Comparison of ENCODE assay signal across 40 mouse cellular contexts in genomic region chr15:10531352-10531751, GRCm38 (mm10). TPM values are rescaled to one million over a fixed set of nuclear protein-coding genes. Genes with fewer than 3 reads are reported as not detected.
A peak's percentile ranks its signal among the peaks of the same experiment; 100 is the strongest.
DNase-seq lines count a peak whose midpoint lies in the region; ATAC-seq and TF ChIP-seq lines count a peak whose summit lies in the region.
"Had no signal": no experiment of that assay in that cellular context is flagged by ENCODE, and none has a peak within 500 bp of the region (broad histone marks: within the 10 kb centered on the region; RNA-seq: fewer than 3 reads in every experiment).

No protein-coding gene starts in this region.

- H3K9me3 ChIP-seq in liver, embryonic 13.5 days (replicated peaks), result no peaks in the 10 kb centered on the region
- H3K9me3 ChIP-seq in stomach, postnatal 0 days (ENCODE audit: control insufficient read depth, low read length), result no peaks in the 10 kb centered on the region
- H3K9me3 ChIP-seq: hindbrain, embryonic 12.5 days; limb, embryonic 13.5 days; midbrain, embryonic 10.5 days had no signal

- TF ChIP-seq EP300 in stomach, postnatal 0 days (optimal IDR thresholded peaks at IDR 0.05), result no peak

- no peaks in the 10 kb centered on the region for H3K27me3 ChIP-seq in liver, embryonic 13.5 days
- no peaks in the 10 kb centered on the region for H3K27me3 ChIP-seq in stomach, postnatal 0 days (ENCODE audit: control insufficient read depth, insufficient read depth, low read length)
- H3K27me3 ChIP-seq: hindbrain, embryonic 12.5 days; limb, embryonic 13.5 days had no signal

- peak; percentile 47 for DNase-seq in MEL-GATA-1-ER (ENCODE audit: extremely low read depth, low read depth)
- peak; percentile 20 for DNase-seq in c-Kit-positive CD71-positive TER-119-positive erythroid progenitor cells, embryonic 14.5 days (ENCODE audit: low spot score)
- peak; percentile 43 for DNase-seq in liver, embryonic 13.5 days
- DNase-seq in stomach, postnatal 0 days (ENCODE audit: low spot score), result no peak
- no peak for DNase-seq in urinary bladder, postnatal 25 days (ENCODE audit: low spot score)
- DNase-seq: adrenal gland, postnatal 14 days; cerebellum, adult 8-10 months; cerebellum, postnatal 25 days; gastrocnemius, postnatal 14 days; heart, postnatal 36 days; kidney, adult 8-10 months; layer of hippocampus, adult 9-11 months; lung, adult 2 months; lung, postnatal 10 days; right cerebral cortex, postnatal 25 days; spleen, adult 18-20 months; thymus, adult 18-20 months; thymus, postnatal 36 days had no signal

- no peak overlapping the region for H3K4me3 ChIP-seq in liver, embryonic 13.5 days (replicated peaks)
- H3K4me3 ChIP-seq in stomach, postnatal 0 days (ENCODE audit: low read depth, low read length), result no peak overlapping the region
- H3K4me3 ChIP-seq: hindbrain, embryonic 12.5 days; limb, embryonic 13.5 days; midbrain, embryonic 10.5 days had no signal

- H3K4me1 ChIP-seq in liver, embryonic 13.5 days (replicated peaks), result peaks cover 4% of the 10 kb centered on the region
- H3K4me1 ChIP-seq in stomach, postnatal 0 days (replicated peaks; ENCODE audit: control insufficient read depth, insufficient read depth), result no peaks in the 10 kb centered on the region
- H3K4me1 ChIP-seq: hindbrain, embryonic 12.5 days had no signal

- 24% methylated on average over 4 of the region's 4 CpGs for WGBS in liver, embryonic 13.5 days (ENCODE audit: insufficient replicate concordance)
- 67% methylated on average over 4 of the region's 4 CpGs for WGBS in stomach, postnatal 0 days

- no peaks in the 10 kb centered on the region for H3K36me3 ChIP-seq in liver, embryonic 13.5 days
- no peaks in the 10 kb centered on the region for H3K36me3 ChIP-seq in stomach, postnatal 0 days (ENCODE audit: control insufficient read depth, insufficient read depth, low read length)
- H3K36me3 ChIP-seq: hindbrain, embryonic 12.5 days; limb, embryonic 13.5 days; midbrain, embryonic 10.5 days had no signal

- H3K27ac ChIP-seq in liver, embryonic 13.5 days, result no peak overlapping the region
- H3K27ac ChIP-seq in stomach, postnatal 0 days (replicated peaks), result no peak overlapping the region
- H3K27ac ChIP-seq: hindbrain, embryonic 12.5 days; hindbrain, postnatal 0 days; kidney, postnatal 0 days; limb, embryonic 13.5 days; macrophage; midbrain, embryonic 10.5 days had no signal

- H3K9ac ChIP-seq in liver, embryonic 13.5 days, result no peak overlapping the region
- no peak overlapping the region for H3K9ac ChIP-seq in stomach, postnatal 0 days (ENCODE audit: low read length)
- H3K9ac ChIP-seq: hindbrain, embryonic 12.5 days; limb, embryonic 13.5 days had no signal

- no peak for TF ChIP-seq CTCF in stomach, postnatal 0 days (IDR thresholded peaks at IDR 0.05; ENCODE audit: low read depth)

- H3K4me2 ChIP-seq in liver, embryonic 13.5 days, result no peak overlapping the region
- no peak overlapping the region for H3K4me2 ChIP-seq in stomach, postnatal 0 days (replicated peaks; ENCODE audit: low read depth)
- H3K4me2 ChIP-seq: heart, embryonic 11.5 days; hindbrain, embryonic 12.5 days; limb, embryonic 13.5 days had no signal

- peak; percentile 88 for ATAC-seq in liver, embryonic 13.5 days (ENCODE audit: low read depth)
- peak; percentile 99 for ATAC-seq in megakaryocyte-erythroid progenitor cell, adult 5-6 weeks (replicated peaks; ENCODE audit: low FRiP score, low TSS enrichment, poor library complexity, severe bottlenecking)
- no peak for ATAC-seq in erythroid progenitor cell, adult 5-6 weeks (replicated peaks; ENCODE audit: low FRiP score, poor library complexity, severe bottlenecking)
- no peak for ATAC-seq in stomach, postnatal 0 days (ENCODE audit: low FRiP score, low TSS enrichment)
- ATAC-seq: CD4-positive, CD25-positive, alpha-beta regulatory T cell, adult 4 months; forebrain, embryonic 14.5 days; hindbrain, postnatal 0 days; intestine, embryonic 16.5 days; midbrain, embryonic 16.5 days had no signal

RNA-seq across cellular contexts. Expression of gene Ttc23l, which starts 27.1 kb away (rescaled TPM):
- not detected in 2 replicates for polyA plus RNA-seq in liver, embryonic 13.5 days (2015; fragmentation: Nextera tagmentation; extraction: Ambion mirVana)
- total RNA-seq in megakaryocyte-erythroid progenitor cell, adult 5-6 weeks (2014; fragmentation: Nextera tagmentation), result not detected in 2 replicates
- total RNA-seq in megakaryocyte-erythroid progenitor cell, adult 5-6 weeks (2017), result not detected in 2 replicates
- not detected in 2 replicates for total RNA-seq in erythroid progenitor cell, adult 5-6 weeks (2015; ENCODE audit: low replicate concordance)
- total RNA-seq in erythroid progenitor cell, adult 5-6 weeks (2017; ENCODE audit: low replicate concordance), result not detected in 2 replicates
- polyA plus RNA-seq in stomach, postnatal 0 days (2015; fragmentation: Nextera tagmentation; extraction: Ambion mirVana), result not detected in 2 replicates
- total RNA-seq: adrenal gland, postnatal 14 days; gastrocnemius, postnatal 14 days; granulocyte monocyte progenitor cell, adult 5-6 weeks; heart, postnatal 36 days; hindbrain, postnatal 0 days; left cerebral cortex, adult 18-20 months; left cerebral cortex, postnatal 25 days; neutrophil, adult 5-6 weeks had no signal
- polyA plus RNA-seq: CD4-positive, CD25-positive, alpha-beta regulatory T cell, adult 4 months; embryonic facial prominence, embryonic 11.5 days; forebrain, embryonic 14.5 days; heart, embryonic 11.5 days; heart, embryonic 16.5 days; hindbrain, embryonic 12.5 days; hindbrain, postnatal 0 days; intestine, embryonic 16.5 days; kidney, postnatal 0 days; large intestine, adult 2 months; limb, embryonic 13.5 days; lung, adult 2 months; macrophage; midbrain, embryonic 10.5 days; neural tube, embryonic 11.5 days; stomach, embryonic 16.5 days had no signal

RNA-seq across cellular contexts. Expression of gene Rad1, which starts 45.5 kb away (rescaled TPM):
- 21.6 and 26.4 TPM in 2 replicates for polyA plus RNA-seq in liver, embryonic 13.5 days (2015; fragmentation: Nextera tagmentation; extraction: Ambion mirVana)
- total RNA-seq in megakaryocyte-erythroid progenitor cell, adult 5-6 weeks (2014; fragmentation: Nextera tagmentation), result 31.5 and 46.9 TPM in 2 replicates
- total RNA-seq in megakaryocyte-erythroid progenitor cell, adult 5-6 weeks (2017), result 23.1 and 23.4 TPM in 2 replicates
- total RNA-seq in erythroid progenitor cell, adult 5-6 weeks (2015; ENCODE audit: low replicate concordance), result 12.6 and 15.9 TPM in 2 replicates
- 5.4 and 11.6 TPM in 2 replicates for total RNA-seq in erythroid progenitor cell, adult 5-6 weeks (2017; ENCODE audit: low replicate concordance)
- polyA plus RNA-seq in stomach, postnatal 0 days (2015; fragmentation: Nextera tagmentation; extraction: Ambion mirVana), result 15.1 and 16.0 TPM in 2 replicates

RNA-seq across cellular contexts. Expression of gene Brix1, which starts 45.6 kb away (rescaled TPM):
- polyA plus RNA-seq in liver, embryonic 13.5 days (2015; fragmentation: Nextera tagmentation; extraction: Ambion mirVana), result 96.7 and 125 TPM in 2 replicates
- total RNA-seq in megakaryocyte-erythroid progenitor cell, adult 5-6 weeks (2014; fragmentation: Nextera tagmentation), result 63.7 and 68.4 TPM in 2 replicates
- total RNA-seq in megakaryocyte-erythroid progenitor cell, adult 5-6 weeks (2017), result 64.8 and 73.8 TPM in 2 replicates
- total RNA-seq in erythroid progenitor cell, adult 5-6 weeks (2015; ENCODE audit: low replicate concordance), result 12.6 and 20.1 TPM in 2 replicates
- 10.0 and 11.1 TPM in 2 replicates for total RNA-seq in erythroid progenitor cell, adult 5-6 weeks (2017; ENCODE audit: low replicate concordance)
- 85.2 and 86.1 TPM in 2 replicates for polyA plus RNA-seq in stomach, postnatal 0 days (2015; fragmentation: Nextera tagmentation; extraction: Ambion mirVana)

Comparison
In these comparisons a context has a peak if more than half of its experiments do, and no peak if none do; other contexts are left out.
1. DNase-seq: peak in MEL-GATA-1-ER (single experiment), c-Kit-positive CD71-positive TER-119-positive erythroid progenitor cells, embryonic 14.5 days (single experiment) and liver, embryonic 13.5 days (single experiment); none in stomach, postnatal 0 days (single experiment) and urinary bladder, postnatal 25 days (single experiment).
2. ATAC-seq: peak in liver, embryonic 13.5 days (single experiment) and megakaryocyte-erythroid progenitor cell, adult 5-6 weeks (single experiment); none in erythroid progenitor cell, adult 5-6 weeks (single experiment) and stomach, postnatal 0 days (single experiment).